Mouse (Mus musculus): ENCODE measurements around the gene Twist2.

DNA sequence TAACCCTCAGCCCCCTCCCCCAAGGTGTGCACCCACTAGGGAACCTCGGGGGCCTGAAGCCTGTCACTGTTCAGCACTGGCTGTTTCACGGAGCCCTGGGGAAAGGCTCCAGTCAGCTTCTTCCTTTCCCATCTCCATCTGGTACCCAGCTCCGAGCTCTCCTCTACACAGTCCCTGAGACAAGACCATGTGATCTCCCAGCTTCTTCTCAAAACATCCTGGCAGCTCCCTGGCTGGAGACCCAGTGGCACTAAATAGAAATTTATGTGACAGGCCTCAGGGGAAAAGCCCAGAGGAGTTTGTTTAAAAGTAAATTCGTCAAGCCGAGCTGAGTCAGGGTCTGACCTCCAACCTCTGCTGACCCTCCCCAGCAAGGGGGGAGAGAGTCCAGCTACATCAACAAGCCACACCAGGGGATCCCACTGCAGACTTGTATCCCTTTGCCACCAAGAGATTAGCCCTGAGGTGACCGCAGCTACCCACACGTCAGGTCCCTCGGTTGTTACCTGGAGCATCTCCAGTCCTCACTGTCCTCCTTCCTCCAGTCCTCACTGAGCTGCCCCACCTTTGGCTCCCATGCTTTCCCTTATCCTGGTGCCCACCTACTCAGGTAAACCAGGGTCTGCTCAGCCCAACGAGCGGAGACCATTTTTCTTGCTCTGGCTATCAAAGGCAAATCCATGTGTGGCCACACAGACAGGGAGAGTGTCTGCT, 72.5 kb downstream of the Twist2 start:
- TF ChIP-seq POLR2A (IDR thresholded peaks at IDR 0.05; ENCODE audit: low read depth, low read length) (no peak), CTCF (conservative IDR thresholded peaks at IDR 0.05; ENCODE audit: insufficient read depth, insufficient read length, low read depth, low read length) (no peak)

All from kidney, adult 2 months (tissue).